Mouse (Mus musculus) embryo, embryonic 10.5 days (tissue): Measurements from ENCODE around the gene Vnn3.
A peak's percentile ranks its signal among the peaks of the same experiment; 100 is the strongest.

Experiments used
- DNase-seq: peaks from one replicate; pipeline ENCODE4 v3.0.0-alpha.2; 2015; ENCODE audit warnings: low spot score

Gene Vnn3

GRCm38 (mm10) chr10:23894601-23895349 lies 43.5 kb downstream of the Vnn3 start, which contains the start of gene Vnn1:
Vnn1 (plus strand) TSS chr10:23894688.
- DNase-seq = peak; percentile 28

GRCm38 (mm10) chr10:23895376-23895775 lies 44.1 kb downstream of the Vnn3 start:
- DNase-seq = no peak

- no peak for DNase-seq
Measured at GRCm38 (mm10) chr10:23901119-23901518, 49.9 kb downstream of the Vnn3 start.

- no peak for DNase-seq
Measured at GRCm38 (mm10) chr10:23905661-23906060, 54.4 kb downstream of the Vnn3 start.
